Mouse (Mus musculus) MEL (cell line): ENCODE results near the gene Mdm1. TPM values are rescaled to one million over a fixed set of nuclear protein-coding genes. Genes with fewer than 3 reads are reported as not detected.

Experiments used
- DNase-seq: peaks from one replicate; pipeline ENCODE4 v3.0.0; 2011; ENCODE audit warnings: low read depth, low spot score
- H3K27ac ChIP-seq: 2 replicates; pipeline ENCODE4 v1.5.1; 2012; ENCODE audit warnings: low read depth, mild to moderate bottlenecking, control low read depth, low read length, moderate library complexity; ENCODE audit not compliant: control insufficient read depth
- H3K27me3 ChIP-seq, 2 experiments: fragments of 150-350 bp in 1 of 2; sonication (generic) in 1 of 2; 2 replicates each; pipeline ENCODE4 v1.6.1; 2012; ENCODE audit warnings: low read length in 2 of 2, mild to moderate bottlenecking in 2 of 2, improper control_type of control experiment in 1 of 2, moderate library complexity in 1 of 2; ENCODE audit not compliant: insufficient read depth in 2 of 2, control insufficient read depth in 1 of 2
- H3K36me3 ChIP-seq, 2 experiments: 2 replicates each; pipeline ENCODE4 v1.6.1; 2012 to 2014; ENCODE audit warnings: low read length in 2 of 2, improper control_type of control experiment in 1 of 2, inconsistent platforms in 1 of 2, mild to moderate bottlenecking in 1 of 2; ENCODE audit not compliant: insufficient read depth in 2 of 2, control insufficient read depth in 1 of 2
- H3K4me1 ChIP-seq, 2 experiments: fragments of 150-350 bp in 1 of 2; sonication (generic) in 1 of 2; 2 replicates each; pipeline ENCODE4 v1.6.1; 2012; ENCODE audit warnings: low read length in 2 of 2, improper control_type of control experiment in 1 of 2, mild to moderate bottlenecking in 1 of 2; ENCODE audit not compliant: insufficient read depth in 2 of 2, control insufficient read depth in 1 of 2
- H3K4me3 ChIP-seq, 2 experiments: fragments of 150-350 bp in 1 of 2; sonication (generic) in 1 of 2; 2 replicates each; pipeline ENCODE4 v1.5.1; 2012; ENCODE audit warnings: low read depth in 2 of 2, low read length in 2 of 2, mild to moderate bottlenecking in 2 of 2, moderate library complexity in 2 of 2, control low read depth in 1 of 2, improper control_type of control experiment in 1 of 2; ENCODE audit not compliant: control insufficient read depth in 1 of 2, insufficient read depth in 1 of 2
- H3K79me2 ChIP-seq: 2 replicates; pipeline ENCODE4 v1.6.1; 2012; ENCODE audit warnings: mild to moderate bottlenecking, low read length, moderate library complexity; ENCODE audit not compliant: control insufficient read depth, poor library complexity, insufficient read depth
- H3K9ac ChIP-seq: 2 replicates; pipeline ENCODE4 v1.6.1; 2012; ENCODE audit warnings: low read depth, mild to moderate bottlenecking, control low read depth, low read length, moderate library complexity; ENCODE audit not compliant: control insufficient read depth, poor library complexity, severe bottlenecking
- H3K9me3 ChIP-seq: fragments of 150-350 bp; sonication (generic); replicated peaks from 2 replicates; pipeline ENCODE4 v1.6.1; 2012; ENCODE audit warnings: mild to moderate bottlenecking, low read length, improper control_type of control experiment, moderate library complexity; ENCODE audit not compliant: insufficient read depth
- BHLHE40 ChIP-seq: IDR thresholded peaks from 2 replicates; pipeline ENCODE4 v1.6.1; 2012; ENCODE audit warnings: low read depth, mild to moderate bottlenecking, inconsistent platforms, low read length, improper control_type of control experiment, borderline replicate concordance
- CHD1 ChIP-seq: IDR thresholded peaks from 2 replicates; pipeline ENCODE4 v1.6.1; 2012; ENCODE audit warnings: low read depth, mild to moderate bottlenecking, inconsistent platforms, low read length, improper control_type of control experiment
- CHD2 ChIP-seq: IDR thresholded peaks from 2 replicates; pipeline ENCODE4 v1.6.1; 2011; ENCODE audit warnings: low read length, improper control_type of control experiment
- CTCF ChIP-seq, 3 experiments: IDR thresholded peaks in 2 of 3; conservative IDR thresholded peaks in 1 of 3; 2 replicates each; pipeline ENCODE4 v1.5.1; 2011 to 2012; ENCODE audit warnings: low read length in 3 of 3, low read depth in 2 of 3, mild to moderate bottlenecking in 2 of 3, improper control_type of control experiment in 1 of 3, inconsistent platforms in 1 of 3, mixed read lengths in 1 of 3, moderate library complexity in 1 of 3; ENCODE audit not compliant: control insufficient read depth in 1 of 3, insufficient read depth in 1 of 3, poor library complexity in 1 of 3, severe bottlenecking in 1 of 3
- E2F4 ChIP-seq: IDR thresholded peaks from 2 replicates; pipeline ENCODE4 v1.6.1; 2011; ENCODE audit warnings: low read depth, low read length, improper control_type of control experiment, borderline replicate concordance
- ELF1 ChIP-seq: IDR thresholded peaks from 2 replicates; pipeline ENCODE4 v1.6.1; 2014; ENCODE audit warnings: low read depth, mild to moderate bottlenecking, inconsistent platforms, low read length, improper control_type of control experiment, moderate library complexity
- EP300 ChIP-seq, 2 experiments: IDR thresholded peaks; 2 replicates each; pipeline ENCODE4 v1.6.1; 2011; ENCODE audit warnings: improper control_type of control experiment in 2 of 2, low read length in 2 of 2, low read depth in 1 of 2, mild to moderate bottlenecking in 1 of 2
- ETS1 ChIP-seq: IDR thresholded peaks from 2 replicates; pipeline ENCODE4 v1.6.1; 2012; ENCODE audit warnings: low read depth, mild to moderate bottlenecking, inconsistent platforms, low read length, improper control_type of control experiment, moderate library complexity
- GABPA ChIP-seq: IDR thresholded peaks from 2 replicates; pipeline ENCODE4 v1.6.1; 2012; ENCODE audit warnings: low read depth, mild to moderate bottlenecking, inconsistent platforms, low read length, improper control_type of control experiment, moderate library complexity
- GATA1 ChIP-seq: IDR thresholded peaks from 2 replicates; pipeline ENCODE4 v1.6.1; 2011; ENCODE audit warnings: low read depth, low read length, improper control_type of control experiment
- HCFC1 ChIP-seq: IDR thresholded peaks from 2 replicates; pipeline ENCODE4 v1.6.1; 2012; ENCODE audit warnings: low read depth, mild to moderate bottlenecking, inconsistent platforms, low read length, improper control_type of control experiment, moderate library complexity
- JUND ChIP-seq: IDR thresholded peaks from 2 replicates; pipeline ENCODE4 v1.6.1; 2011; ENCODE audit warnings: low read depth, mild to moderate bottlenecking, improper control_type of control experiment, low read length
- KAT2A ChIP-seq: conservative IDR thresholded peaks from 2 replicates; pipeline ENCODE4 v1.6.1; 2012; ENCODE audit warnings: low read depth, low read length, improper control_type of control experiment, inconsistent platforms
- MAFK ChIP-seq: IDR thresholded peaks from 2 replicates; pipeline ENCODE4 v1.6.1; 2011; ENCODE audit warnings: low read depth, mild to moderate bottlenecking, low read length, improper control_type of control experiment, borderline replicate concordance
- MAX ChIP-seq: IDR thresholded peaks from 2 replicates; pipeline ENCODE4 v1.6.1; 2011; ENCODE audit warnings: low read length, improper control_type of control experiment
- MAZ ChIP-seq: IDR thresholded peaks from 2 replicates; pipeline ENCODE4 v1.6.1; 2012; ENCODE audit warnings: low read depth, mild to moderate bottlenecking, inconsistent platforms, low read length, improper control_type of control experiment
- MEF2A ChIP-seq: IDR thresholded peaks from 2 replicates; pipeline ENCODE4 v1.6.1; 2014; ENCODE audit warnings: low read depth, mild to moderate bottlenecking, inconsistent platforms, low read length, improper control_type of control experiment; ENCODE audit not compliant: poor library complexity, insufficient replicate concordance, severe bottlenecking; ENCODE audit errors: extremely low read depth
- MXI1 ChIP-seq: IDR thresholded peaks from 2 replicates; pipeline ENCODE4 v1.6.1; 2011; ENCODE audit warnings: mild to moderate bottlenecking, low read depth, low read length, improper control_type of control experiment
- MYB ChIP-seq: IDR thresholded peaks from 2 replicates; pipeline ENCODE4 v1.6.1; 2011; ENCODE audit warnings: mild to moderate bottlenecking, low read depth, low read length, improper control_type of control experiment
- MYC ChIP-seq: IDR thresholded peaks from 2 replicates; pipeline ENCODE4 v1.6.1; 2011; ENCODE audit warnings: low read depth, mild to moderate bottlenecking, low read length, improper control_type of control experiment, moderate library complexity
- NELFE ChIP-seq: IDR thresholded peaks from 2 replicates; pipeline ENCODE4 v1.6.1; 2011; ENCODE audit warnings: low read depth, low read length, improper control_type of control experiment
- NRF1 ChIP-seq: IDR thresholded peaks from 2 replicates; pipeline ENCODE4 v1.6.1; 2014; ENCODE audit warnings: low read depth, mild to moderate bottlenecking, inconsistent platforms, low read length, improper control_type of control experiment, moderate library complexity; ENCODE audit not compliant: poor library complexity, insufficient read depth, severe bottlenecking
- POLR2A ChIP-seq, 2 experiments: IDR thresholded peaks; 2 replicates each; pipeline ENCODE4 v1.6.1; 2011 to 2012; ENCODE audit warnings: low read length in 2 of 2, mild to moderate bottlenecking in 2 of 2, control low read depth in 1 of 2, improper control_type of control experiment in 1 of 2, low read depth in 1 of 2, moderate library complexity in 1 of 2; ENCODE audit not compliant: control insufficient read depth in 1 of 2, insufficient read depth in 1 of 2, poor library complexity in 1 of 2
- POLR2AphosphoS5 ChIP-seq: IDR thresholded peaks from 2 replicates; pipeline ENCODE4 v1.6.1; 2012; ENCODE audit warnings: low read depth, borderline replicate concordance, mild to moderate bottlenecking, inconsistent platforms, low read length, moderate library complexity, mixed read lengths
- RAD21 ChIP-seq: IDR thresholded peaks from 2 replicates; pipeline ENCODE4 v1.6.1; 2011; ENCODE audit warnings: mild to moderate bottlenecking, low read depth, low read length, improper control_type of control experiment
- SIN3A ChIP-seq: IDR thresholded peaks from 2 replicates; pipeline ENCODE4 v1.6.1; 2012; ENCODE audit warnings: low read length, improper control_type of control experiment, inconsistent platforms
- TBP ChIP-seq: IDR thresholded peaks from 2 replicates; pipeline ENCODE4 v1.8.0; 2011; ENCODE audit warnings: low read depth, low read length, improper control_type of control experiment
- TCF12 ChIP-seq: IDR thresholded peaks from 2 replicates; pipeline ENCODE4 v1.6.1; 2014; ENCODE audit warnings: low read depth, mild to moderate bottlenecking, inconsistent platforms, low read length, improper control_type of control experiment, moderate library complexity
- UBTF ChIP-seq: IDR thresholded peaks from 2 replicates; pipeline ENCODE4 v1.6.1; 2012; ENCODE audit warnings: low read depth, mild to moderate bottlenecking, inconsistent platforms, low read length, improper control_type of control experiment, moderate library complexity, borderline replicate concordance; ENCODE audit not compliant: insufficient read depth
- USF1 ChIP-seq: IDR thresholded peaks from 2 replicates; pipeline ENCODE4 v1.6.1; 2014; ENCODE audit warnings: low read depth, mild to moderate bottlenecking, inconsistent platforms, low read length, improper control_type of control experiment, moderate library complexity
- USF2 ChIP-seq, 2 experiments: IDR thresholded peaks; 2 replicates each; pipeline ENCODE4 v1.6.1; 2011 to 2012; ENCODE audit warnings: improper control_type of control experiment in 2 of 2, low read length in 2 of 2, borderline replicate concordance in 1 of 2, inconsistent platforms in 1 of 2, low read depth in 1 of 2, mild to moderate bottlenecking in 1 of 2; ENCODE audit not compliant: insufficient read depth in 1 of 2
- ZC3H11A ChIP-seq: IDR thresholded peaks from 2 replicates; pipeline ENCODE4 v1.6.1; 2012; ENCODE audit warnings: low read depth, mild to moderate bottlenecking, inconsistent platforms, low read length, improper control_type of control experiment
- ZKSCAN1 ChIP-seq: IDR thresholded peaks from 2 replicates; pipeline ENCODE4 v1.6.1; 2012; ENCODE audit warnings: low read depth, mild to moderate bottlenecking, inconsistent platforms, low read length, improper control_type of control experiment, moderate library complexity
- ZMIZ1 ChIP-seq: IDR thresholded peaks from 2 replicates; pipeline ENCODE4 v1.6.1; 2012; ENCODE audit warnings: low read depth, mild to moderate bottlenecking, inconsistent platforms, low read length, improper control_type of control experiment, moderate library complexity
- ZNF384 ChIP-seq: IDR thresholded peaks from 2 replicates; pipeline ENCODE4 v1.6.1; 2012; ENCODE audit warnings: low read depth, mild to moderate bottlenecking, inconsistent platforms, low read length, improper control_type of control experiment
- polyA plus RNA-seq, 2 experiments: library from polyadenylated mRNA; stranded (reverse) in 1 of 2; unstranded in 1 of 2; fragments of >175 nt in 1 of 2; fragments of >200 nt in 1 of 2; gene quantifications; 2 replicates each; pipeline versions ENCODE4 v1.2.1 to v1.2.4; 2012; ENCODE audit warnings: low replicate concordance in 2 of 2, low read depth in 1 of 2; ENCODE audit not compliant: insufficient read length in 2 of 2, insufficient read depth in 1 of 2, missing spikeins in 1 of 2
- total RNA-seq: library from RNA; depleted of rRNA; stranded (reverse); fragments of 300-350 nt; gene quantifications from 2 replicates; pipeline ENCODE4 v1.2.3, GENCODE M21; 2012

The Mdm1 gene
- total and polyA plus RNA-seq, 3 experiments = 27.9 to 44.5 TPM; not detected in 1

GRCm38 (mm10) chr10:118103020-118103666, 38.5 kb upstream of the Mdm1 start:
- DNase-seq = peak; percentile 95
- peak overlapping the region; percentile 51 to 54 for H3K4me3 ChIP-seq
- peaks cover 6 to 20% of the 10 kb centered on the region in 2 experiments for H3K4me1 ChIP-seq
- no peaks in the 10 kb centered on the region for H3K9me3 ChIP-seq
- no peaks in the 10 kb centered on the region for H3K79me2 ChIP-seq
- H3K27ac ChIP-seq = peak overlapping the region; percentile 74
- H3K36me3 ChIP-seq = peaks cover 0 to 25% of the 10 kb centered on the region in 2 experiments; a peak in 2 of 4 replicates
- H3K27me3 ChIP-seq = no peaks in the 10 kb centered on the region
- H3K9ac ChIP-seq = peak overlapping the region; percentile 51
- TF ChIP-seq ETS1 (peak; percentile 32; the same call in 1 of the 2 replicates), E2F4 (no peak), EP300 (IDR thresholded peaks at IDR 0.05; ENCODE audit: low read depth in 1 of 2, low read length in 2 of 2) (peak; percentile 14 to 51; a peak in 3 of 4 replicates), HCFC1 (peak; percentile 32; the same call in 1 of the 2 replicates), CHD1 (no peak), ZNF384 (no peak), MYB (no peak), MEF2A (no peak), TCF12 (0 out of 2 replicates have a peak, but pooled peaks have one; percentile 22), KAT2A (no peak), POLR2A (IDR thresholded peaks at IDR 0.05; ENCODE audit: control insufficient read depth in 1 of 2, insufficient read depth in 1 of 2, low read depth in 1 of 2, low read length in 2 of 2, poor library complexity in 1 of 2) (peak in 1 of 2 experiments; percentile 54; a peak in 2 of 4 replicates), UBTF (no peak), ZMIZ1 (no peak), MXI1 (no peak; the same call in 1 of the 2 replicates), TBP (0 out of 2 replicates have a peak, but pooled peaks have one; percentile 15), NELFE (peak; percentile 47; the same call in 1 of the 2 replicates), MAX (peak; percentile 34; the same call in 1 of the 2 replicates), POLR2AphosphoS5 (no peak), CHD2 (no peak), CTCF (IDR thresholded peaks at IDR 0.05 in 2 of 3, conservative IDR thresholded peaks at IDR 0.05 in 1 of 3; ENCODE audit: control insufficient read depth in 1 of 3, insufficient read depth in 1 of 3, low read depth in 2 of 3, low read length in 3 of 3, poor library complexity in 1 of 3, severe bottlenecking in 1 of 3) (no peak), ZC3H11A (no peak), BHLHE40 (no peak), GABPA (no peak), USF1 (no peak), ZKSCAN1 (no peak), GATA1 (peak; percentile 57), MAFK (no peak), JUND (no peak), MAZ (0 out of 2 replicates have a peak, but pooled peaks have one; percentile 33), NRF1 (0 out of 2 replicates have a peak, but pooled peaks have one; percentile 35), MYC (peak; percentile 55), USF2 (IDR thresholded peaks at IDR 0.05; ENCODE audit: borderline replicate concordance in 1 of 2, insufficient read depth in 1 of 2, low read depth in 1 of 2, low read length in 2 of 2) (no peak), SIN3A (0 out of 2 replicates have a peak, but pooled peaks have one; percentile 15), RAD21 (no peak), ELF1 (no peak)
